Mouse (Mus musculus) layer of hippocampus, adult 9-10 months (tissue): ENCODE measurements at regions not wholly inside any gene's neighbourhood (a gene's known extent, or its start where the extent isn't known, plus 50 kb on each side); places are given as distances from the start of the nearest gene placed in this dataset.

Experiments used
- DNase-seq: peaks from one replicate; pipeline ENCODE4 v3.0.0; 2022; ENCODE audit warnings: low spot score

- no peak for DNase-seq
Measured at GRCm38 (mm10) chr17:85758581-85759098, 70.6 kb upstream of the Six2 start.

- no peak for DNase-seq
Measured at GRCm38 (mm10) chr17:85757647-85758046, 69.6 kb upstream of the Six2 start.

- DNase-seq: no peak
Measured at GRCm38 (mm10) chr17:85755557-85755956, 67.5 kb upstream of the Six2 start.

- DNase-seq: no peak
Measured at GRCm38 (mm10) chr17:85748649-85749081, 60.6 kb upstream of the Six2 start.

- no peak for DNase-seq
Measured at GRCm38 (mm10) chr17:85747976-85748648, 60.0 kb upstream of the Six2 start.
